Mouse (Mus musculus) layer of hippocampus, adult 9-11 months (tissue): ENCODE results near the gene Olfr551.
"Not testable (repeated sequence)": the region's sequence is repeated elsewhere in the genome, so short reads cannot be mapped to it uniquely, and the experiment has no call there.

Source experiments
- DNase-seq: peaks from one replicate; pipeline ENCODE4 v3.0.0; 2022

The Olfr551 gene

GRCm38 (mm10) chr7:102591786-102592185 is at the start of gene Olfr551:
Gene Olfr551 (minus strand): TSS chr7:102591886.
- no peak for DNase-seq

GRCm38 (mm10) chr7:102638132-102638531 is 46.4 kb upstream of the Olfr551 start, which contains the start of gene Olfr554:
Gene Olfr554 (plus strand): TSS chr7:102638432.
- no peak for DNase-seq

DNA sequence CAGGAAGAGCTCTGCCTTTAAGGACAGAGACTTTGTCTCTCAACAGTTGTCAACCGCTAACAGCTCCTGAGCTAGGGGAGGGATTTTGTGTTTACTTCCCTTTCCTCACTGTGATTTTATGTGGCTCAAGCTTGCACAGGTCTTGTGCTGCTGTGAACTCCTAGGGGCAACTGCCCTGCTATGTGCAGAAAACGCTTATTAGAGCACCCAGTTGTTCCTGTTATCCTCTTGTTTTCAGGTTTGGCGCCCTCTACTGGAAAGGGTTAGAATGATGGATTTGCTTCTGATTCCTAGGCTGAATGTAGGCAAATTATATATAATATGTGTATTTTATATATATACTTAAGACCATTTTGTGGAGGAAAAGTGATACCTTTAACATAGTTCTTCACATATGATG is 45.0 kb upstream of the Olfr551 start:
- peak; percentile 10 for DNase-seq

DNA sequence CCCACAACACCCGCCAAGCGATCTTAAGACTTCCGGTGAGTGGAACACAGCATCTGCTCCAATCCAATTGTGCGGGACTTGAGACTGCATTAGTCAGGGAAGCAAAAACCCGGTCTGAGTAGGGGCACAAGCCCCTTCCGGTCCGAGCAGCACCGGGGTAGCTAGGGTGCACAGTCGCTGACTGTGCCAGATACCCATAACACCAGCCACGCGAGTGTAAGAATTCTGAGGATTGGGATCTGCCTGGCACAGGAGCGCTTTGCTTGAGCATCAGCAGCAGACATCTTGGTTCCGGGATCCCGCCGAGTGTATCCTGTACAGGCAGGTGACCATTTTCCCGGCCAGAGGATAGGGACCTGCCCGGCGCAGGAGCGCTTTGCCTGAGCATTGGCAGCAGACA is 28.7 kb upstream of the Olfr551 start:
- DNase-seq = not testable (repeated sequence)

DNA sequence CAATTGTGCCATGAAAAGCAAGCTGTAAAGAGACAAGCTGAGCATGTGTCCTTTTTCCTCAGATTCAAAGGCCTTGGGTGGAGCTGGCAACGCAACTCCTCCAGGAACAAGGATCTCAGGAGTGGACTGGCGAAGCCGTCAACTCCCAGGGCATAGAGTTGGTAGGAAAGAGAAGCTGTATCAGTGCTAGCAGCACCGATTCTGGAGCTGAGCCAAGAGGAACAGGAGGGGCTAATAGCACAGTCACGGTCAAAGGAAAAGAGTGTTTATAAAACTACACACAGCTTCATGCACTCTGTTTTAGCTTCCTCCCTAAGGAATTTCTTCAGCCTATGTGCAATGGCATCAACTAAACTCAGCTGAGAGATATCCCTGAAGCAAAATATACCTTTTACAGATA is 27.9 kb upstream of the Olfr551 start:
- DNase-seq = no peak

DNA sequence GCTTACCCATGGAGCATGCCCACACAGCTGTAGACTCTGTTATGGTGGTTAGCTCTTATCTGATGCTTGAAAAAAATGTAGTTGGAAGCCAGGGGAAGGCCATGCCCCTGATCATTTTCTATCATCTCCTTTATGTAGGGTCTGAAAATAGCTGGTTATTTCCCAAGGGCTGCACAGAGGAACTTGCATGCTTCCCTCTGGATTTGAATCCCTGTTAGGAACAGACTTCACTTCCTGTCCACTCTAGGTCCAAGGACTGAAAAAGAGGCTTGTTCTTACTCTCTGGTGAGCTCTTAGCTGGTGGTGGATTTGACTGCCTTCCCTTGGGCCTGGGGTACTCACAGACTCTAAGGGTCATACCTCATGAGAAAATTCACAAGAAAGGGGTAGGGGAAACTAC is 26.4 kb upstream of the Olfr551 start, which contains the start of gene Olfr553:
TSS of gene Olfr553 (minus strand) at position 101 of the 400 bp plus-strand sequence.
- no peak for DNase-seq

DNA sequence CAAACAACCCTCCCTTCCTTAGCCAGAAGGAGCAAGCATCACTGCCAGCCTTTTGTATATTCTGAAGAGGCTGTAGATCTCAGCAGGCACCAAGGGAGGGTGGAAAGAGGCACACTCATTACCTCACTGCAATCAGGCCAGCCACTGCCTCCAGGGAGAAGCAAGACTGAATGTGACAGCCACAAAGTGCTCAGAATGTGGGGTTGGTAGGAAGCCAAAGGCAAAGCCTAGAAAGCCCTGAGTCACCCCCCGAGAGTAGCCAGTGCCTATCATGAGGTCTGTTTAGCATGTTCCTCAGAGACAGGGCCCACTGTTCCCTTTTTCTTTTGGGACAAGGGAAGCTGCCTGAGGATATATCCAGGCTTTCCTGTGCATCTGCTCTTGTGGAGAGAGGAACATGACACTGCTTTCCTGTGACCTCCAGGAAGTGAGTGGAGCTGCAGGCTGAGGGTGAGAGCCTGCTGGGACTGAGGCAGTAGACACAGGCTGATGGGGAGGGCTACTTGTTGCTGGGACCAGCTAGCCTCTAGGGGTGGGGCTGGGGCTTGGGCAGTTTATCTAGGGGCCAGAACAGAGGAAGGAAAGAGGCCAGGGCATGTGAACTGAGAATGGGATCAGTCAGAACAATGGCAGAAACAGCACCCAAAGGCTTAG is 5.8 kb upstream of the Olfr551 start, which contains the start of gene Olfr552:
TSS of gene Olfr552 (plus strand) at position 393 of the 654 bp plus-strand sequence.
- DNase-seq = no peak

GRCm38 (mm10) chr7:102575998-102576397 is 15.7 kb downstream of the Olfr551 start:
- DNase-seq = no peak

- no peak for DNase-seq
Observed at GRCm38 (mm10) chr7:102573174-102573830, 18.4 kb downstream of the Olfr551 start.

DNA sequence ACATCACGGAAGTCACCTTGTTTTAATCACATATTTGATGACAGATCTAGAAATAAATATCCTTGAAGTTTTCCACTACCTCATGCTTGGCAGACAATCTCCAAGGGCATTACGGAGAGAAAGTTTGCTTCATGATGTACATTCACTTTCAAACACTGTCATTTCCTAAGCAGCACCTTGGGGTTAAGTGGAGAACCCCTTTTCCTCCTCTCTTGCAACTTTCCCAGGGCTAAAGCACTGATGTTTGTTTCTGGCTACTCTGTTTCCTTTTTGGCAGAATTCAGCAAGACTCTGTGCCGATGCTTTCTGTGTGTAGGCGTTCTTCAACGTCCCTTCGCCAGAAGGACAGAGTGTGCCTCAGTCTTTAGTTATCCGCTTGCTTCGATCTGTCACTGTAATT is 20.5 kb downstream of the Olfr551 start, which contains the start of gene Olfr550:
TSS of gene Olfr550 (plus strand) at position 301 of the 400 bp plus-strand sequence.
- no peak for DNase-seq

DNA sequence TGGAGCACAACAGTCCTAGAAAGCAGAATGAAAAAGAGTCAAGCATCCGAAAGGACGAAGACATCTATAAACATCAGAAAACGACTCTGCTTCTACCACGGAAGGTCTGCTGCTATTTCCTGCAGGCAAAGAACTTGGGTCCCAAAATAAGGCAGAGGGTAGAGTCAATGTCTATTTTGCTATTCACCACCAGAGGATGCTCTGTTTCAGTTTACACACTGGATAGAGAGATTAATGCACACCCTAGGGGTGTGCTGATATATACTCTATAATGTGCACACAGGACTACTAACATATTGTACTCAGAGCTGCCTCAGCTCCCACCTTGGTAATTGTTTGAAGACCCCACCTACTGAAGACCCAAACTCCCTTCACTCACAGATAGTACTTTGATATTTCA is 25.5 kb downstream of the Olfr551 start:
- DNase-seq = no peak

DNA sequence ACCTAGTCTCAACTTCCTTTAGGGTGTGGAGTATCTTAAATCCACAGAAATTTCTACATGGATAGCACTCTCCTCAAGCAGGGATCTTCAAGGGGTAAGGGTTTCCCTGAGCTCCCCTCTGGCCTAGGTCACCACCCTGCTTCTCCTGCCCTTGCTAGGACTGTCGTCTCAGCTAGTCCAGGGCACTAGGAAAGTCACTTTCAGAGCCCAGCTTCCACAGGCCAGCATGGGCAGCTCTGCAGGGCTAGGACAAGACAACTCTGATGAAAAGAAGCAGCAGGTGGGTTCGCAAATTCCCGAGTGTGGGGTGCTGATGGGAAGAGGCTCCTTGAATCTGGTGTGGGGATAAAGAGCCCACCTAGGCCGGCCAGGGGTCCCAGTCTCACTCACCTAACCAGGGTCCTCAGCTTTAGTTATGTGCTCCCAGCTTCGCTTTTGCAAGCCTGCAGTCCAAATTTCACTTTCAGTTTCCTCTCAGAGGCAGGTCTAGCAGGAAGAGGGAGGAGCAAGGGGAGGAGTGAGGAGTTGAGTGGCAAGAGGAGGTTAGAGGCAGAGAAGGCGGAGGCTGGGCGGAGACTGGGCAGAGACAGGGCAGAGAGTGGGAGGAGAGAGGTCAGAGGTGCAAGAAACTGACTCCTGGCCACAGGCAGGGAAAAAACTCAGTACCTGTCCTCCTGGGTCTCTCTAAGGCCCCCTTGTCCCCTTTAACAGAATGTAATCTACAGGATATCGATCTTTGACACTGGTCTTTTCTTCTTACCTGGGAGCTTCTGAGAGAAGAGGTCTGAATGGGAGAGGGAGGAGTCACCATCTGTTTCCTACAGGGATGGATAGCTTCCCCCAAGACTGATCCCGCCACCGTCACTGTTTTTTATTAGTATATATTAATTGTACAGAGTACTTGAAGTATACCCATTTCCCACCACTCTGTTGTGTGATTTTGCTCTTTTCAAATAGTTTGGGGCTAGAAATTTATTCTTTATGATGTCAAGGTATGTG is 26.4 kb downstream of the Olfr551 start, which contains the start of gene Trim21:
TSS of gene Trim21 (minus strand) at position 488 of the 999 bp plus-strand sequence.
- peak; percentile 78 for DNase-seq

DNA sequence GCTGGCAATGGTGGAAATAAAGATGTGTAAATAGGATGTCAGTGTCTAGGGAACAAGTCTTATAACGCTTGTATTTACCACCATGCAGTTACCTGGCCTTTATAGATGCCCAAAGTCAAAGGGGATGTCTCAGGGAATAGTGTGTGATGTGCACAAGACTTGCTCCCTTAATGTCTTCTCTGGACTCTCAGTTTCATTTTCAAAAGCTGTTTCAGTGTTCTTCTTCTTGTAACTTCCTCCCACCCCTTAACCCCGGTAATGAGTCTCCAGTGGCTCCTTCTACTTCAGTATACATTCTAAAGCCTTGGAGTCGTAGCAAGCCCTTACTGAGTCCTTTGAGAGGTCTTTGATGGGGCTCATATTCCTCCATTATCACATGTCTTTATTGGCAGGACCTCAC is 38.4 kb downstream of the Olfr551 start:
- no peak for DNase-seq

- no peak for DNase-seq
Observed at GRCm38 (mm10) chr7:102549570-102549969, 42.1 kb downstream of the Olfr551 start, which contains the start of gene Olfr549. Gene Olfr549 (plus strand): TSS chr7:102549870.

DNA sequence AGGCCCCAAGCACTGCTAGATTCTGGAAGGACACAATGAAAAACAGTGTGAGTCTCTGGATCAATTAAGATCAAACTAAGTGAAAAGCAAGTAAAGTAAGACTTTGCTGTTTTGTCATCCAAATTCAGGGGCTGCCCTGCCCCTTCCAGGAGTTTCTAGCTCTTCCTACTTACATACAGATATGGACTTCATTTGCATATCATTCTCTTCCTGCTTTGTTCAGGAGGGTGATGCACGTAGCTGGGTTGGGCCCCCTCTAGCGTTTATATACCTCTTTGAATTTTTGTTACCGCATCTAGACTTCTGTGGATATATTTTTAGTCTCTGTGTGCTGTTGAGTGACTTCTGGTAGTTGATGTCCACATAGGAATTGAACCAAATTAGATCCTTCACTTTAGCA is 50.4 kb downstream of the Olfr551 start:
- no peak for DNase-seq

- DNase-seq = no peak
Observed at GRCm38 (mm10) chr7:102540596-102540995, 51.1 kb downstream of the Olfr551 start, which contains the start of gene Olfr548-ps1. Gene Olfr548-ps1 (plus strand): TSS chr7:102540896.

DNA sequence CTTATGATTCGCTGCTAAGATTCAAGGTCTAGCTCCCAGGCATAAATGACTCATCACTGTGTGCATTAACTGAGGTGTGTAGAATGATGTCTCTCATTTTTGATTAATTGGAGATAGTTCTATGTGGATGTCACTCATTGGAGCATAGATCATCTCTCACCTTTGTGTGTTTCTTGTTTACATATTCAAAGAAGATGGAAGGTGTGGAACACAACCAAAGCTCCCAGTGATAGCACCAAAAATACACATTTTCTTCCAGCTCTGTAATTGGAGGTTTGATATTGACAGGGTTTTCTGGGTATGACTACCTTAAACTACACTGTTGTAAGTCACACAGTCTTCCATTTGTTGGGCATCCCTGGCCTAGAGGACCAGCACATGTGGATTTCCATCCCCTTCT is 57.2 kb downstream of the Olfr551 start, which contains the start of gene Olfr547:
TSS of gene Olfr547 (plus strand) at position 301 of the 400 bp plus-strand sequence.
- no peak for DNase-seq
